Mouse (Mus musculus) CH12.LX (cell line): ENCODE results near the gene Emd.

Experiments used
- CHD1 ChIP-seq: IDR thresholded peaks from 2 replicates; pipeline ENCODE4 v1.6.1; 2012; ENCODE audit warnings: low read depth, low read length, improper control_type of control experiment, inconsistent platforms
- CTCF ChIP-seq, 2 experiments: IDR thresholded peaks in 1 of 2; conservative IDR thresholded peaks in 1 of 2; 2 replicates each; pipeline ENCODE4 v1.5.1; 2011 to 2012; ENCODE audit warnings: low read depth in 2 of 2, low read length in 2 of 2, improper control_type of control experiment in 1 of 2, inconsistent platforms in 1 of 2, mild to moderate bottlenecking in 1 of 2, moderate library complexity in 1 of 2
- EP300 ChIP-seq: IDR thresholded peaks from 2 replicates; pipeline ENCODE4 v1.6.1; 2011; ENCODE audit warnings: low read length, improper control_type of control experiment
- ETS1 ChIP-seq: conservative IDR thresholded peaks from 2 replicates; pipeline ENCODE4 v1.6.1; 2012; ENCODE audit warnings: low read depth, mild to moderate bottlenecking, inconsistent platforms, low read length, improper control_type of control experiment, moderate library complexity
- GABPA ChIP-seq: IDR thresholded peaks from 2 replicates; pipeline ENCODE4 v1.6.1; 2012; ENCODE audit warnings: low read depth, low read length, improper control_type of control experiment, inconsistent platforms; ENCODE audit not compliant: insufficient replicate concordance
- MAX ChIP-seq: IDR thresholded peaks from 2 replicates; pipeline ENCODE4 v1.6.1; 2011; ENCODE audit warnings: low read length, improper control_type of control experiment
- POLR2A ChIP-seq: IDR thresholded peaks from 2 replicates; pipeline ENCODE4 v1.6.1; 2011; ENCODE audit warnings: low read depth, mild to moderate bottlenecking, improper control_type of control experiment, low read length
- SIN3A ChIP-seq: IDR thresholded peaks from 2 replicates; pipeline ENCODE4 v1.6.1; 2012; ENCODE audit warnings: low read length, improper control_type of control experiment, inconsistent platforms
- SMC3 ChIP-seq: IDR thresholded peaks from 2 replicates; pipeline ENCODE4 v1.6.1; 2011; ENCODE audit warnings: low read depth, low read length, improper control_type of control experiment
- TBP ChIP-seq: conservative IDR thresholded peaks from 2 replicates; pipeline ENCODE4 v1.6.1; 2011; ENCODE audit warnings: low read depth, low read length, improper control_type of control experiment
- TCF12 ChIP-seq: IDR thresholded peaks from 2 replicates; pipeline ENCODE4 v1.6.1; 2014; ENCODE audit warnings: low read depth, mild to moderate bottlenecking, inconsistent platforms, low read length, improper control_type of control experiment
- UBTF ChIP-seq: IDR thresholded peaks from 2 replicates; pipeline ENCODE4 v1.6.1; 2012; ENCODE audit warnings: low read depth, mild to moderate bottlenecking, inconsistent platforms, low read length, improper control_type of control experiment, moderate library complexity
- USF2 ChIP-seq: conservative IDR thresholded peaks from 2 replicates; pipeline ENCODE4 v1.6.1; 2011; ENCODE audit warnings: low read depth, low read length, improper control_type of control experiment
- ZNF384 ChIP-seq: IDR thresholded peaks from 2 replicates; pipeline ENCODE4 v1.6.1; 2012; ENCODE audit warnings: low read depth, low read length, improper control_type of control experiment, inconsistent platforms

GRCm38 (mm10) chrX:74273422-74274322 lies 19.2 kb downstream of the Emd start:
- TF ChIP-seq SIN3A (no peak), TBP (no peak), CTCF (conservative IDR thresholded peaks at IDR 0.05 in 1 of 2, IDR thresholded peaks at IDR 0.05 in 1 of 2; ENCODE audit: low read depth in 2 of 2, low read length in 2 of 2) (no peak), GABPA (no peak), EP300 (no peak), MAX (no peak), USF2 (no peak), TCF12 (no peak), SMC3 (no peak), ZNF384 (no peak), CHD1 (no peak), ETS1 (no peak), POLR2A (peak; percentile 63), UBTF (no peak)
